In genomic region chr7:44790066-44790465, GRCm38 (mm10) we compare ENCODE assay signal across 20 mouse cellular contexts. TPM values are rescaled to one million over a fixed set of nuclear protein-coding genes. Genes with fewer than 3 reads are reported as not detected.
DNase-seq lines count a peak whose midpoint lies in the region; ATAC-seq and TF ChIP-seq lines count a peak whose summit lies in the region.
"Had no signal": no experiment of that assay in that cellular context is flagged by ENCODE, and none has a peak within 500 bp of the region (broad histone marks: within the 10 kb centered on the region; RNA-seq: fewer than 3 reads in every experiment).

No protein-coding gene starts in this region.

- no peak overlapping the region for H3K27ac ChIP-seq in embryonic facial prominence, embryonic 13.5 days
- H3K27ac ChIP-seq in embryonic facial prominence, embryonic 10.5 days (replicated peaks): no peak overlapping the region
- H3K27ac ChIP-seq in heart, embryonic 12.5 days (ENCODE audit: poor library complexity, severe bottlenecking): no peak overlapping the region
- no peak overlapping the region for H3K27ac ChIP-seq in liver, postnatal 0 days (ENCODE audit: low read depth)
- H3K27ac ChIP-seq: forebrain, embryonic 15.5 days; heart, adult 2 months; hindbrain, embryonic 13.5 days; hindbrain, postnatal 0 days had no signal

- H3K4me3 ChIP-seq in embryonic facial prominence, embryonic 13.5 days: no peak overlapping the region
- no peak overlapping the region for H3K4me3 ChIP-seq in embryonic facial prominence, embryonic 10.5 days
- no peak overlapping the region for H3K4me3 ChIP-seq in heart, embryonic 12.5 days
- H3K4me3 ChIP-seq in liver, postnatal 0 days (ENCODE audit: low read depth, low read length): no peak overlapping the region
- H3K4me3 ChIP-seq: forebrain, embryonic 15.5 days; heart, adult 2 months; hindbrain, embryonic 13.5 days had no signal

- 59% methylated on average over 4 of the region's 4 CpGs for WGBS in embryonic facial prominence, embryonic 13.5 days
- 58% methylated on average over 4 of the region's 4 CpGs for WGBS in embryonic facial prominence, embryonic 10.5 days
- WGBS in heart, embryonic 12.5 days: 69% methylated on average over 4 of the region's 4 CpGs
- 53% methylated on average over 4 of the region's 4 CpGs for WGBS in liver, postnatal 0 days (ENCODE audit: insufficient replicate concordance)

- no peak overlapping the region for H3K4me2 ChIP-seq in embryonic facial prominence, embryonic 13.5 days
- no peak overlapping the region for H3K4me2 ChIP-seq in heart, embryonic 12.5 days
- no peak overlapping the region for H3K4me2 ChIP-seq in liver, postnatal 0 days (ENCODE audit: low read depth, low read length)
- H3K4me2 ChIP-seq: forebrain, embryonic 15.5 days; hindbrain, embryonic 13.5 days had no signal

- no peak for DNase-seq in embryonic facial prominence, embryonic 10.5 days (ENCODE audit: low spot score)
- DNase-seq in heart, postnatal 4 days: no peak
- peak; percentile 1 for DNase-seq in liver
- no peak for DNase-seq in liver, postnatal 0 days
- DNase-seq in thymus, postnatal 4 days: peak; percentile 5
- DNase-seq in thymus, postnatal 14 days: no peak
- DNase-seq: adrenal gland, adult 8-10 months; adrenal gland, postnatal 36 days; B cell, adult 2 months; cerebellum, adult 2 months; cerebellum, postnatal 10 days; gastrocnemius, postnatal 36 days had no signal

- ATAC-seq in embryonic facial prominence, embryonic 13.5 days (ENCODE audit: insufficient number of reproducible peaks, insufficient read depth, low FRiP score, low TSS enrichment, low read depth): 0 out of 2 replicates have a peak, but pooled peaks have one; percentile 32
- ATAC-seq in heart, embryonic 12.5 days (ENCODE audit: insufficient number of reproducible peaks, low FRiP score): peak; percentile 29; the same call in 1 of the 2 replicates
- ATAC-seq in liver, postnatal 0 days: no peak
- ATAC-seq: CD4-positive, CD25-positive, alpha-beta regulatory T cell, adult 4 months; forebrain, embryonic 15.5 days; hindbrain, postnatal 0 days had no signal

- no peaks in the 10 kb centered on the region for H3K27me3 ChIP-seq in embryonic facial prominence, embryonic 13.5 days
- H3K27me3 ChIP-seq in embryonic facial prominence, embryonic 10.5 days (replicated peaks; ENCODE audit: low read depth, poor library complexity, severe bottlenecking): no peaks in the 10 kb centered on the region
- 0 out of 2 replicates have a peak, but pooled peaks cover 10% of the 10 kb centered on the region for H3K27me3 ChIP-seq in heart, embryonic 12.5 days (replicated peaks)
- H3K27me3 ChIP-seq in liver, postnatal 0 days (ENCODE audit: insufficient read depth, low read length): no peaks in the 10 kb centered on the region
- H3K27me3 ChIP-seq: forebrain, embryonic 15.5 days; hindbrain, embryonic 13.5 days had no signal

- H3K9ac ChIP-seq in embryonic facial prominence, embryonic 13.5 days: no peak overlapping the region
- no peak overlapping the region for H3K9ac ChIP-seq in heart, embryonic 12.5 days
- no peak overlapping the region for H3K9ac ChIP-seq in liver, postnatal 0 days (replicated peaks)
- H3K9ac ChIP-seq: forebrain, embryonic 15.5 days; hindbrain, embryonic 13.5 days had no signal

- no peak for TF ChIP-seq CTCF in liver, postnatal 0 days (IDR thresholded peaks at IDR 0.05; ENCODE audit: low read depth)

- H3K4me1 ChIP-seq in embryonic facial prominence, embryonic 13.5 days: no peaks in the 10 kb centered on the region
- H3K4me1 ChIP-seq in embryonic facial prominence, embryonic 10.5 days: peaks cover 7% of the 10 kb centered on the region; the same call in 1 of the 2 replicates
- H3K4me1 ChIP-seq in heart, embryonic 12.5 days (replicated peaks): no peaks in the 10 kb centered on the region
- no peaks in the 10 kb centered on the region for H3K4me1 ChIP-seq in liver, postnatal 0 days (ENCODE audit: insufficient read depth)
- H3K4me1 ChIP-seq: forebrain, embryonic 15.5 days; hindbrain, embryonic 13.5 days had no signal

- no peak for TF ChIP-seq EP300 in liver, postnatal 0 days (IDR thresholded peaks at IDR 0.05; ENCODE audit: low read depth)

- H3K9me3 ChIP-seq in embryonic facial prominence, embryonic 13.5 days: peaks cover 5% of the 10 kb centered on the region; the same call in 1 of the 2 replicates
- peaks cover 9% of the 10 kb centered on the region; the same call in 1 of the 2 replicates for H3K9me3 ChIP-seq in embryonic facial prominence, embryonic 10.5 days
- H3K9me3 ChIP-seq in heart, embryonic 12.5 days (replicated peaks): peaks cover 21% of the 10 kb centered on the region
- H3K9me3 ChIP-seq in liver, postnatal 0 days (ENCODE audit: low read length): peaks cover 3% of the 10 kb centered on the region; the same call in 1 of the 2 replicates
- H3K9me3 ChIP-seq: forebrain, embryonic 15.5 days; hindbrain, embryonic 13.5 days had no signal

- H3K36me3 ChIP-seq in embryonic facial prominence, embryonic 13.5 days: no peaks in the 10 kb centered on the region
- no peaks in the 10 kb centered on the region for H3K36me3 ChIP-seq in embryonic facial prominence, embryonic 10.5 days (replicated peaks)
- H3K36me3 ChIP-seq in heart, embryonic 12.5 days: no peaks in the 10 kb centered on the region
- no peaks in the 10 kb centered on the region for H3K36me3 ChIP-seq in liver, postnatal 0 days (replicated peaks; ENCODE audit: insufficient read depth, low read length)
- H3K36me3 ChIP-seq: forebrain, embryonic 15.5 days; G1E; hindbrain, embryonic 13.5 days had no signal

RNA-seq across cellular contexts. Expression of gene Nup62, which starts 25.8 kb away (rescaled TPM):
- polyA plus RNA-seq in embryonic facial prominence, embryonic 13.5 days (2015; fragmentation: Nextera tagmentation; extraction: Ambion mirVana): 93.5 and 100 TPM in 2 replicates
- polyA plus RNA-seq in embryonic facial prominence, embryonic 10.5 days (2016; fragmentation: Nextera tagmentation; extraction: Ambion mirVana): 169 and 173 TPM in 2 replicates
- polyA plus RNA-seq in heart, embryonic 12.5 days (2016; fragmentation: Nextera tagmentation; extraction: Ambion mirVana): 90.9 and 93.3 TPM in 2 replicates
- total RNA-seq in heart, postnatal 4 days (2021): 10 to 100 TPM; 69.3 to 69.9 TPM
- polyA plus RNA-seq in liver, postnatal 0 days (2015; fragmentation: Nextera tagmentation; extraction: Ambion mirVana): 19.6 and 21.4 TPM in 2 replicates

RNA-seq across cellular contexts. Expression of gene Il4i1, which starts 26.1 kb away (rescaled TPM):
- polyA plus RNA-seq in embryonic facial prominence, embryonic 13.5 days (2015; fragmentation: Nextera tagmentation; extraction: Ambion mirVana): 1.7 and 2.2 TPM in 2 replicates
- polyA plus RNA-seq in embryonic facial prominence, embryonic 10.5 days (2016; fragmentation: Nextera tagmentation; extraction: Ambion mirVana): 1.0 and 1.5 TPM in 2 replicates
- polyA plus RNA-seq in heart, embryonic 12.5 days (2016; fragmentation: Nextera tagmentation; extraction: Ambion mirVana): 0.78 and 1.1 TPM in 2 replicates
- total RNA-seq in heart, postnatal 4 days (2021): 1 to 10 TPM; 1.4 to 2.0 TPM
- 0.83 and 1.0 TPM in 2 replicates for polyA plus RNA-seq in liver, postnatal 0 days (2015; fragmentation: Nextera tagmentation; extraction: Ambion mirVana)

RNA-seq across cellular contexts. Expression of gene Atf5, which starts 26.4 kb away (rescaled TPM):
- 6.4 and 6.5 TPM in 2 replicates for polyA plus RNA-seq in embryonic facial prominence, embryonic 13.5 days (2015; fragmentation: Nextera tagmentation; extraction: Ambion mirVana)
- polyA plus RNA-seq in embryonic facial prominence, embryonic 10.5 days (2016; fragmentation: Nextera tagmentation; extraction: Ambion mirVana): 3.2 and 3.6 TPM in 2 replicates
- 2.6 and 2.7 TPM in 2 replicates for polyA plus RNA-seq in heart, embryonic 12.5 days (2016; fragmentation: Nextera tagmentation; extraction: Ambion mirVana)
- total RNA-seq in heart, postnatal 4 days (2021): 10 to 100 TPM; 34.9 to 37.2 TPM
- polyA plus RNA-seq in liver, postnatal 0 days (2015; fragmentation: Nextera tagmentation; extraction: Ambion mirVana): 66.6 and 72.5 TPM in 2 replicates

RNA-seq across cellular contexts. Expression of gene Zfp473, which starts 39.2 kb away (rescaled TPM):
- polyA plus RNA-seq in embryonic facial prominence, embryonic 13.5 days (2015; fragmentation: Nextera tagmentation; extraction: Ambion mirVana): 2.0 and 2.3 TPM in 2 replicates
- polyA plus RNA-seq in embryonic facial prominence, embryonic 10.5 days (2016; fragmentation: Nextera tagmentation; extraction: Ambion mirVana): 3.6 and 4.2 TPM in 2 replicates
- 0.78 and 0.98 TPM in 2 replicates for polyA plus RNA-seq in heart, embryonic 12.5 days (2016; fragmentation: Nextera tagmentation; extraction: Ambion mirVana)
- under 1 TPM; 0.19 to 0.20 TPM for total RNA-seq in heart, postnatal 4 days (2021)
- 0.14 and 0.24 TPM in 2 replicates for polyA plus RNA-seq in liver, postnatal 0 days (2015; fragmentation: Nextera tagmentation; extraction: Ambion mirVana)
- total RNA-seq: gastrocnemius, postnatal 36 days; heart, adult 2 months had no signal

RNA-seq across cellular contexts. Expression of gene Vrk3, which starts 41.9 kb away (rescaled TPM):
- polyA plus RNA-seq in embryonic facial prominence, embryonic 13.5 days (2015; fragmentation: Nextera tagmentation; extraction: Ambion mirVana): 32.2 and 35.9 TPM in 2 replicates
- 37.5 and 39.3 TPM in 2 replicates for polyA plus RNA-seq in embryonic facial prominence, embryonic 10.5 days (2016; fragmentation: Nextera tagmentation; extraction: Ambion mirVana)
- polyA plus RNA-seq in heart, embryonic 12.5 days (2016; fragmentation: Nextera tagmentation; extraction: Ambion mirVana): 29.4 and 32.2 TPM in 2 replicates
- 10 to 100 TPM; 28.4 to 28.9 TPM for total RNA-seq in heart, postnatal 4 days (2021)
- 19.1 and 19.3 TPM in 2 replicates for polyA plus RNA-seq in liver, postnatal 0 days (2015; fragmentation: Nextera tagmentation; extraction: Ambion mirVana)

Comparison
In these comparisons a context has a peak if more than half of its experiments do, and no peak if none do; other contexts are left out.
1. DNase-seq: peak in liver (single experiment) and thymus, postnatal 4 days (single experiment); none in embryonic facial prominence, embryonic 10.5 days (single experiment), heart, postnatal 4 days (single experiment), liver, postnatal 0 days (single experiment) and thymus, postnatal 14 days (single experiment).